Mouse (Mus musculus) neural tube, embryonic 15.5 days (tissue): Measurements from ENCODE around the gene Slc25a47. TPM values are rescaled to one million over a fixed set of nuclear protein-coding genes. Genes with fewer than 3 reads are reported as not detected.
"Not testable (repeated sequence)": the region's sequence is repeated elsewhere in the genome, so short reads cannot be mapped to it uniquely, and the experiment has no call there.

Source experiments
- ATAC-seq: fragments of 200-750 bp; cut with Nextera tagmentation; 2 replicates; pipeline ENCODE4 v1.8.0; 2017; ENCODE audit warnings: mild to moderate bottlenecking, moderate TSS enrichment, moderate library complexity; ENCODE audit not compliant: low FRiP score
- H3K27ac ChIP-seq: fragments of 300-500 bp; sonication (generic); replicated peaks from 2 replicates; pipeline ENCODE4 v1.5.1; 2015; ENCODE audit warnings: mild to moderate bottlenecking, inconsistent platforms
- H3K27me3 ChIP-seq: fragments of 300-500 bp; sonication (generic); replicated peaks from 2 replicates; pipeline ENCODE4 v1.6.1; 2015; ENCODE audit warnings: inconsistent platforms
- H3K36me3 ChIP-seq: fragments of 300-500 bp; sonication (generic); 2 replicates; pipeline ENCODE4 v1.6.1; 2015; ENCODE audit warnings: inconsistent platforms
- H3K4me1 ChIP-seq: fragments of 300-500 bp; sonication (generic); 2 replicates; pipeline ENCODE4 v1.6.1; 2015; ENCODE audit warnings: inconsistent platforms
- H3K4me2 ChIP-seq: fragments of 300-500 bp; sonication (generic); 2 replicates; pipeline ENCODE4 v1.6.1; 2015; ENCODE audit warnings: inconsistent platforms, mild to moderate bottlenecking, moderate library complexity
- H3K4me3 ChIP-seq: fragments of 300-500 bp; sonication (generic); replicated peaks from 2 replicates; pipeline ENCODE4 v1.5.1; 2015; ENCODE audit warnings: mild to moderate bottlenecking, inconsistent platforms
- H3K9ac ChIP-seq: fragments of 300-500 bp; sonication (generic); replicated peaks from 2 replicates; pipeline ENCODE4 v1.6.1; 2015; ENCODE audit warnings: mild to moderate bottlenecking, inconsistent platforms
- H3K9me3 ChIP-seq: fragments of 300-500 bp; sonication (generic); replicated peaks from 2 replicates; pipeline ENCODE4 v1.6.1; 2016; ENCODE audit warnings: inconsistent platforms
- WGBS: fragments of 180-500 bp; shearing (Covaris S2); methylation state at CpG from one replicate; pipeline ENCODE4 v1.1.7; 2015; ENCODE audit warnings: mixed read lengths; 5-methylcytosine and 5-hydroxymethylcytosine counted together
- polyA plus RNA-seq: library from polyadenylated mRNA; unstranded; fragments of >200 nt; fragmentation: Nextera tagmentation; extraction: Ambion mirVana; gene quantifications from 2 replicates; pipeline ENCODE4 v1.2.1, GENCODE M21; 2015

The Slc25a47 gene
- polyA plus RNA-seq, 1 experiment from 2014 or later, result 6.7 TPM

- 91% methylated on average over 3 of the region's 3 CpGs for WGBS
- not testable (repeated sequence) for H3K27ac ChIP-seq, H3K4me3 ChIP-seq, H3K9me3 ChIP-seq, H3K9ac ChIP-seq, H3K4me2 ChIP-seq, ATAC-seq, H3K4me1 ChIP-seq, H3K27me3 ChIP-seq
- peaks cover 16% of the 10 kb centered on the region for H3K36me3 ChIP-seq
These were observed 12.2 kb downstream of the Slc25a47 start for GRCm38 (mm10) chr12:108848033-108848432.

DNA sequence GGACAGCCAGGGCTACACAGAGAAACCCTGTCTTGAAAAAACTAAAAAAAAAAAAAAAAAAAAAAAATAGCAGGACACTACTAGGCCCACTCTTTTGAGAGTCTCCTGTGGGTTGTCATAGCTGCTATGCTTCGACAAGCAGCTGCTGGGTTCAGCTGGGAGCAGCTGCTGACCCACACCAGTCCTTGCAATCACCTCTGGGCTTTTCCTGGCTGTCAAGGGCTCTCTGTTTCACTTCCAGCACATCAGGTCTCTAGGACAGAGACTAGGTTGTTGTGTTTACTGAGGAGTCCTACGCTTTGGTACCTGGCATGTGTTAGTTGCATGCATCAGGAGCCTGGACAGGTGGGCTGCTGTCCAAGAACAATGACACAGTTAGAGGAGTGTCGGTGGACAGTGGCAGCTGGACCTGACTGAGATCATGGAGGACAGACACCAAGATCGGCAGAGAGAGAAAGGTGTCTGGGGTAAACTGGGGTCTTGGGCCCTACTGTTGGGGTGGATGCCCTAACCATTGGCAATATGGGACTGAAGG is 13.7 kb downstream of the Slc25a47 start:
- Histone ChIP-seq H3K9me3 (no peaks in the 10 kb centered on the region), H3K4me3 (no peak overlapping the region), H3K36me3 (peaks cover 10% of the 10 kb centered on the region), H3K27me3 (no peaks in the 10 kb centered on the region), H3K27ac (no peak overlapping the region), H3K4me2 (no peak overlapping the region), H3K4me1 (peaks cover 7% of the 10 kb centered on the region), H3K9ac (no peak overlapping the region)
- 75% methylated on average over 4 of the region's 4 CpGs for WGBS
- ATAC-seq, result no peak

GRCm38 (mm10) chr12:108850129-108850528 is 14.3 kb downstream of the Slc25a47 start:
- H3K9ac ChIP-seq, result no peak overlapping the region

DNA sequence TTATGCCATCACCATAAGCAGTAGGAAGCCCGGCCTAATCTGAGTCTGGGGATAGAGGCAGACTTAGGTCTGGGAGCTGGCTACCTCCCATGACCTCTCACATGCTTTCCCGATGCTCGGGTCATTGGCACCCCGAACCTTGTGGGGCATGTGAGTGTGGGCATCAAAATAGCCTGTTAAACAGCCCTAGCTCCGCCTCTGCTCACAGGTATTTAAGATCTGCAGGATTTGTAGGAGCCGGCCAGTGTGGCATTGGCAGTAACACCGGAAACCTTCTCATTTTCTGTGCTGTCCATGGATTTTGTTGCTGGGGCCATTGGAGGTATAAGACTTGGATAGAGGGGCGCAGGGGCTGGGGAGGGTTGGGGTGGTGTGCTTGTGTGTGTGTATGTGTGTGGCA is 15.0 kb downstream of the Slc25a47 start:
- no peak for ATAC-seq
- Histone ChIP-seq H3K9me3 (no peaks in the 10 kb centered on the region), H3K36me3 (no peaks in the 10 kb centered on the region), H3K4me3 (no peak overlapping the region), H3K4me2 (no peak overlapping the region), H3K27ac (no peak overlapping the region), H3K4me1 (peaks cover 7% of the 10 kb centered on the region), H3K9ac (no peak overlapping the region), H3K27me3 (no peaks in the 10 kb centered on the region)
- 88% methylated on average over 8 of the region's 8 CpGs for WGBS

More at GRCm38 (mm10) chr12:108850129-108850528, 14.3 kb downstream of the Slc25a47 start:
- no peak for ATAC-seq
- Histone ChIP-seq H3K36me3 (peaks cover 4% of the 10 kb centered on the region), H3K4me2 (no peak overlapping the region), H3K4me1 (peaks cover 7% of the 10 kb centered on the region), H3K4me3 (no peak overlapping the region), H3K27me3 (no peaks in the 10 kb centered on the region), H3K9me3 (no peaks in the 10 kb centered on the region), H3K27ac (no peak overlapping the region)
- 66% methylated on average over 8 of the region's 8 CpGs for WGBS

DNA sequence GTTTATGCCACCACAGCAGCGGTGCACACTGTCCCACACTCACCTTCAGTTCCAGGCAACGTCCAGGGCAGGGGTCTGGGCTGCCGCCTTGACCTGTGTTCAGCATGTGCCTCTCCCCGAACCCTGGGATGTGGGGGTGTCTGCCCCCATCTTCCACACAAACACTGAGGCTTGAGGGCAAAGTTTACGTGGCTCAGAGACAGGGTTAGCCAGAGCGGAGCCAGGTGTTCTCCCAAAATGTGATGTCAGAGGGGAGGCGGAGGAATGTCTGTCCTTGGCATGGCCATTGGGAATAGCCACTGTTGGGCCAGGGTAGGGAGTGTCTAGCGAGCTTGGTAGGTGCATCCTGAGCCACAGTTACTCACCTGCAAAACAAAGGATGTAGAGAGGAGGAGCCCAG is 17.0 kb downstream of the Slc25a47 start:
- no peaks in the 10 kb centered on the region for H3K27me3 ChIP-seq
- H3K27ac ChIP-seq, result no peak overlapping the region
- no peak overlapping the region for H3K4me2 ChIP-seq
- ATAC-seq, result no peak
- no peaks in the 10 kb centered on the region for H3K9me3 ChIP-seq
- H3K4me1 ChIP-seq, result peaks cover 7% of the 10 kb centered on the region
- H3K36me3 ChIP-seq, result no peaks in the 10 kb centered on the region
- H3K4me3 ChIP-seq, result no peak overlapping the region
- H3K9ac ChIP-seq, result no peak overlapping the region
- 91% methylated on average over 8 of the region's 8 CpGs for WGBS

GRCm38 (mm10) chr12:108855081-108855480 is 19.2 kb downstream of the Slc25a47 start:
- Histone ChIP-seq H3K4me3 (no peak overlapping the region), H3K4me2 (no peak overlapping the region), H3K9ac (no peak overlapping the region), H3K27ac (no peak overlapping the region), H3K27me3 (no peaks in the 10 kb centered on the region), H3K4me1 (peaks cover 7% of the 10 kb centered on the region), H3K9me3 (no peaks in the 10 kb centered on the region), H3K36me3 (peaks cover 8% of the 10 kb centered on the region)
- ATAC-seq, result no peak
- WGBS, result 93% methylated on average over 10 of the region's 10 CpGs

GRCm38 (mm10) chr12:108856186-108856585 is 20.3 kb downstream of the Slc25a47 start:
- Histone ChIP-seq H3K27me3 (no peaks in the 10 kb centered on the region), H3K9ac (no peak overlapping the region), H3K4me2 (no peak overlapping the region), H3K27ac (no peak overlapping the region), H3K9me3 (no peaks in the 10 kb centered on the region), H3K36me3 (peaks cover 19% of the 10 kb centered on the region), H3K4me1 (no peaks in the 10 kb centered on the region), H3K4me3 (no peak overlapping the region)
- no peak for ATAC-seq
- WGBS, result 87% methylated on average over 8 of the region's 8 CpGs

GRCm38 (mm10) chr12:108857109-108857508 is 21.3 kb downstream of the Slc25a47 start:
- no peak overlapping the region for H3K4me2 ChIP-seq
- ATAC-seq, result no peak
- H3K4me1 ChIP-seq, result no peaks in the 10 kb centered on the region
- H3K27me3 ChIP-seq, result no peaks in the 10 kb centered on the region
- no peak overlapping the region for H3K4me3 ChIP-seq
- H3K9ac ChIP-seq, result no peak overlapping the region
- H3K27ac ChIP-seq, result no peak overlapping the region
- peaks cover 26% of the 10 kb centered on the region for H3K36me3 ChIP-seq
- WGBS, result 89% methylated on average over 7 of the region's 7 CpGs
- no peaks in the 10 kb centered on the region for H3K9me3 ChIP-seq

- Histone ChIP-seq H3K27ac (no peak overlapping the region), H3K9ac (no peak overlapping the region), H3K4me1 (no peaks in the 10 kb centered on the region), H3K27me3 (no peaks in the 10 kb centered on the region), H3K9me3 (no peaks in the 10 kb centered on the region), H3K4me3 (no peak overlapping the region), H3K4me2 (no peak overlapping the region), H3K36me3 (peaks cover 32% of the 10 kb centered on the region)
- no peak for ATAC-seq
- 89% methylated on average over 7 of the region's 7 CpGs for WGBS
These were observed 21.8 kb downstream of the Slc25a47 start for GRCm38 (mm10) chr12:108857589-108858184.

GRCm38 (mm10) chr12:108858486-108858885 is 22.6 kb downstream of the Slc25a47 start:
- Histone ChIP-seq H3K36me3 (peaks cover 40% of the 10 kb centered on the region), H3K9ac (no peak overlapping the region), H3K27ac (no peak overlapping the region), H3K4me3 (no peak overlapping the region), H3K4me2 (no peak overlapping the region), H3K4me1 (no peaks in the 10 kb centered on the region), H3K27me3 (no peaks in the 10 kb centered on the region), H3K9me3 (no peaks in the 10 kb centered on the region)
- WGBS, result 88% methylated on average over 5 of the region's 5 CpGs
- no peak for ATAC-seq

DNA sequence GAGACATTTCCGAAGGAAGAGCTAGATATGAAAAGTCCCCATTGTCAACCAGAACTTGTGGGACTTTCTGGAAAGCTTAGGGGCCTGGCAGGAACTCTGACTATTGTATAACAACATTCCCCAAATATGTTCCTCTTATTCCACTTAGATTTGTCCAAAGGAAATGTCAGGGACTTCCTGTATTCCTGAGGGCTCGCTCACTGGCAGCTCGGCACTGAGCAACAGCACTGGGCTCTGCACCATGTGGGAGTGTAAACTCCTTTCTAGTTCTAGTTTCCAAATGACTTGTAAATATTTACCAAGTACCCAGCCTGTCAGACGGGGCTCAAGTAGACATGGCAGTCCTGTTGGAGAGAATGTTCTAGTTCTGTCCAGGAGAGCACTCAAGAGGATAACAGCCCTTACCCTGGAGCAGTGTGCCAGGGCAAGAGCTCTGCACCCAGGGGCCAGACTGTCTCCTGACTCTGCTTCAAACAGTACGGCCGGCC is 29.2 kb downstream of the Slc25a47 start:
- Histone ChIP-seq H3K4me2 (no peak overlapping the region), H3K4me3 (no peak overlapping the region), H3K27me3 (no peaks in the 10 kb centered on the region), H3K27ac (no peak overlapping the region), H3K4me1 (no peaks in the 10 kb centered on the region), H3K9me3 (no peaks in the 10 kb centered on the region), H3K36me3 (peaks cover 96% of the 10 kb centered on the region), H3K9ac (no peak overlapping the region)
- 90% methylated on average over 6 of the region's 6 CpGs for whole genome bisulfite sequencing
- ATAC-seq, result no peak

GRCm38 (mm10) chr12:108869575-108869974 is 33.7 kb downstream of the Slc25a47 start:
- Histone ChIP-seq H3K27me3 (no peaks in the 10 kb centered on the region), H3K9ac (no peak overlapping the region), H3K4me3 (no peak overlapping the region), H3K4me2 (no peak overlapping the region), H3K27ac (no peak overlapping the region), H3K36me3 (peaks cover 91% of the 10 kb centered on the region), H3K4me1 (no peaks in the 10 kb centered on the region), H3K9me3 (no peaks in the 10 kb centered on the region)
- no peak for ATAC-seq
- 85% methylated on average over 2 of the region's 2 CpGs for WGBS
